Mouse (Mus musculus): ENCODE measurements around the gene Pex6. TPM values are rescaled to one million over a fixed set of nuclear protein-coding genes. Genes with fewer than 3 reads are reported as not detected.

Gene Pex6
- polyA plus RNA-seq, 1 experiment from 2014 or later: 20.2 TPM

DNA sequence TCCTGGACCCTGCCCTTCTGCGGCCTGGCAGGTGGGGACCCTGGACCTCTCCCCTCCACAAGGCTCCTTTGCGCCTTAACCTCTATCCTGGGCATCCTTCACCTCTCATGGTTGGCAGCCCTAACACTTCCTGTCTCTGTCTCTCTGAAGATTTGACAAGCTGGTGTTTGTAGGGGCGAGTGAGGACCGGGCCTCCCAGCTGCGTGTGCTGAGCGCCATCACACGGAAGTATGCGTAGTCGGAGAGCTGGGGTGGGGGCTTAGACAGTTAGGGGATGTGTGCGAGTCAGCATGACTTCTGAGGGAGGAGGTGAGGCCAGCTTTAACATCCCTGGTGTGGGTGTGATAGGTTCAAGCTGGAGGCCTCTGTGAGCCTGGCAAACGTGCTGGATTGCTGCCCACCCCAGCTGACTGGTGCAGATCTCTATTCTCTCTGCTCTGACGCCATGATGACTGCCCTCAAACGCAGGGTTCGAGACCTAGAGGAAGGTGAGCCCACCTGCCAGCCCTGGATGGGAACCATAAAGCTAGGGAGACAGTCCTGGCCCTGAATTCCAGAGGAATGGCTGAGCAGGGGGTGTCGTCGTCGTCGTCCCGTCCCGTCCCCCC is 13.3 kb downstream of the Pex6 start:
- no peaks in the 10 kb centered on the region for H3K9me3 ChIP-seq (ENCODE audit: control insufficient read depth, low read length)
- H3K4me2 ChIP-seq (ENCODE audit: low read length): no peak overlapping the region
- H3K27me3 ChIP-seq (ENCODE audit: control insufficient read depth, insufficient read depth, low read length): no peaks in the 10 kb centered on the region
- H3K9ac ChIP-seq (replicated peaks; ENCODE audit: low read length): no peak overlapping the region
- H3K27ac ChIP-seq (replicated peaks; ENCODE audit: low read depth, low read length): no peak overlapping the region
- 80% methylated on average over 19 of the region's 20 CpGs for WGBS
- H3K4me3 ChIP-seq (replicated peaks; ENCODE audit: low read depth, low read length): no peak overlapping the region
- no peak for ATAC-seq (ENCODE audit: low FRiP score, low TSS enrichment)
- peaks cover 39% of the 10 kb centered on the region; the same call in 1 of the 2 replicates for H3K36me3 ChIP-seq (ENCODE audit: control insufficient read depth, insufficient read depth, low read length)
- DNase-seq: no peak
- no peaks in the 10 kb centered on the region for H3K4me1 ChIP-seq (ENCODE audit: control insufficient read depth, insufficient read depth, low read length)

DNA sequence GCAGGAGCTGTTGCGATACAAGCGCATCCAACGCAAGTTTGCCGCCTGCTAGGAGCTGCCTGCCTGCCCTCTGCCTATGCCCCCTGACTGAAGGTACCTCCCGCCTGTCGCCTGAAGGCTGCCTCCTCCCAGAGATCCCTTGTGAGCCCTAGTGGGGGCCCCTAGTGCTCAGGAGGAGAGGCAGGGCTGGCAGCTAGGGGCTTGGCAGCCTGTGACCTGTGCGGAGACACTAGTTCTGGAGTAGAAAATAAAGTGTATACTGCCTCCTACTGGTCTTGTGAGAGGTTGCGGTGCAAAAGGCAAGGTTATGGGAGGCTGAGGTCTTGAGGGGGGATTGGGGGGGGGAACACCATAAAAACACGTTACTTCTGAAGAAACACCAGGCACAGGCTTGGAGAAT is 14.0 kb downstream of the Pex6 start:
- H3K27me3 ChIP-seq (ENCODE audit: control insufficient read depth, insufficient read depth, low read length): no peaks in the 10 kb centered on the region
- H3K27ac ChIP-seq (replicated peaks; ENCODE audit: low read depth, low read length): no peak overlapping the region
- peaks cover 36% of the 10 kb centered on the region; the same call in 1 of the 2 replicates for H3K36me3 ChIP-seq (ENCODE audit: control insufficient read depth, insufficient read depth, low read length)
- DNase-seq (peak; percentile 54), ATAC-seq (ENCODE audit: low FRiP score, low TSS enrichment) (no peak)
- WGBS: 47% methylated on average over 9 of the region's 9 CpGs
- no peaks in the 10 kb centered on the region for H3K4me1 ChIP-seq (ENCODE audit: control insufficient read depth, insufficient read depth, low read length)
- no peak overlapping the region for H3K4me2 ChIP-seq (ENCODE audit: low read length)
- H3K9me3 ChIP-seq (ENCODE audit: control insufficient read depth, low read length): no peaks in the 10 kb centered on the region
- H3K9ac ChIP-seq (replicated peaks; ENCODE audit: low read length): no peak overlapping the region
- no peak overlapping the region for H3K4me3 ChIP-seq (replicated peaks; ENCODE audit: low read depth, low read length)

DNA sequence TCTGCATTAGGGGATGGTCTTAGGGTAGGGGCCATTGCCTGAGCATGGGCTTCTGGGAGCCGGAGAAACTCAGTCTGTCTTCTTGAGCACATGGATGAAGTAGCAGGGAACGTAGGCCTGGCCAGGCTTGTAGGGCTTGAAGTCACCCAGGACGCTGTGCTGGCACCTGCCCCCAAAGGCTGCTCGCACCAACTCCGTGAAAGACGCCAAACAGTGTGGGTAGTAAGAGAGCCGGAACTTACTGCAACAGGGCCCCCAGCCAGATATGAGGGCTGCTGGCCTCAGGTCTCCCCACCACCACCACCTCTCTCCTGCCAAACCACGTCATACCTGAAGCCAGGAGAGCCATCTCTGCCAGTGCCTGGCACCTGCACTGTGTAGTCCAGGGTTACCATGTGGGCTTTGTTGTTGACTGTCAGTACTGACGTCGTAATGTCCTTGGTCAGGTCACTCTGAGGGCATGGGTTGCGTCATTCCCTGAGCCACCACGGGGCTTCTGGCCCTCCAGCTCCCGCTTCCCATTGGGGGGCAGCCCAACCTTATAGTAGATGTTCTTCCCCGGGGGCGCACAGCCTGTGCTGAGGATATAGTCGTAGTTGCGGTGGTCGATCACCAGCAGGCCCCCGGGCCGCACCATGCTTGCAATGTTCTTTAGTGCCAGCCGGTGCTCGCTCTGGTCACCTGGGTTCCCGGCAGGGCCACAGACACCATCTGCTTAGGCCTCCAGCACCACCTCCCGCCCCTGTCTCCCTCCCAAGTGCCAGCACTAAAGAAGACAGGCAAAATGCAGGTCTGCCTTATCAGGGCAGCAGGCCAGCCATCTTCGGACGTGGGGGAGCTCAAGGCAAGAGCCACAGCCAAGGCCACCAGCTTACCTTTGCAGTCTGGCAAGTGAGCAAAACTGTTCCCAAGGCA is 14.7 kb downstream of the Pex6 start:
- Histone ChIP-seq H3K36me3 (ENCODE audit: control insufficient read depth, insufficient read depth, low read length) (peaks cover 29% of the 10 kb centered on the region; the same call in 1 of the 2 replicates), H3K27me3 (ENCODE audit: control insufficient read depth, insufficient read depth, low read length) (no peaks in the 10 kb centered on the region), H3K4me3 (replicated peaks; ENCODE audit: low read depth, low read length) (no peak overlapping the region), H3K4me2 (ENCODE audit: low read length) (no peak overlapping the region), H3K9ac (replicated peaks; ENCODE audit: low read length) (no peak overlapping the region), H3K27ac (replicated peaks; ENCODE audit: low read depth, low read length) (no peak overlapping the region), H3K4me1 (ENCODE audit: control insufficient read depth, insufficient read depth, low read length) (no peaks in the 10 kb centered on the region), H3K9me3 (ENCODE audit: control insufficient read depth, low read length) (no peaks in the 10 kb centered on the region)
- DNase-seq: no peak
- WGBS: 92% methylated on average over 26 of the region's 26 CpGs
- ATAC-seq (ENCODE audit: low FRiP score, low TSS enrichment): no peak

DNA sequence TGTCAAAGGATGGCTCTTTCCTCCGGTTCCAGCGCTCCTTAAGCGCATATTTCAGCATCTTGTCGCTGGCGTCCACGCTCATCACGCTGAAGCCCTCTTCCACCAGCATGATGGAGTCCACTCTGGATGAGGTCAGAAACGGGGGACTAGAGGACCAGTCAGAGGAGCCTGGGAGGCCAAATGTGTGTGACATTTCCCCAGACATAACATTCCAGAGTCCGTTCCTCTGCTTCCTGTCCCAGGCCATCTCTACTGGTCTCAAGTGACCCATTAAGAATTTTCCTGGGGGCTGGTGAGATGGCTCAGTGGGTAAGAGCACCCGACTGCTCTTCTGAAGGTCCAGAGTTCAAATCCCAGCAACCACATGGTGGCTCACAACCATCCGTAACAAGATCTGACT is 16.0 kb downstream of the Pex6 start:
- ATAC-seq (ENCODE audit: low FRiP score, low TSS enrichment): no peak
- no peak overlapping the region for H3K4me2 ChIP-seq (ENCODE audit: low read length)
- DNase-seq: no peak
- H3K9me3 ChIP-seq (ENCODE audit: control insufficient read depth, low read length): no peaks in the 10 kb centered on the region
- no peak overlapping the region for H3K9ac ChIP-seq (replicated peaks; ENCODE audit: low read length)
- peaks cover 19% of the 10 kb centered on the region; the same call in 1 of the 2 replicates for H3K36me3 ChIP-seq (ENCODE audit: control insufficient read depth, insufficient read depth, low read length)
- H3K4me1 ChIP-seq (ENCODE audit: control insufficient read depth, insufficient read depth, low read length): no peaks in the 10 kb centered on the region
- H3K4me3 ChIP-seq (replicated peaks; ENCODE audit: low read depth, low read length): no peak overlapping the region
- H3K27me3 ChIP-seq (ENCODE audit: control insufficient read depth, insufficient read depth, low read length): no peaks in the 10 kb centered on the region
- WGBS: 92% methylated on average over 11 of the region's 11 CpGs
- H3K27ac ChIP-seq (replicated peaks; ENCODE audit: low read depth, low read length): no peak overlapping the region

DNA sequence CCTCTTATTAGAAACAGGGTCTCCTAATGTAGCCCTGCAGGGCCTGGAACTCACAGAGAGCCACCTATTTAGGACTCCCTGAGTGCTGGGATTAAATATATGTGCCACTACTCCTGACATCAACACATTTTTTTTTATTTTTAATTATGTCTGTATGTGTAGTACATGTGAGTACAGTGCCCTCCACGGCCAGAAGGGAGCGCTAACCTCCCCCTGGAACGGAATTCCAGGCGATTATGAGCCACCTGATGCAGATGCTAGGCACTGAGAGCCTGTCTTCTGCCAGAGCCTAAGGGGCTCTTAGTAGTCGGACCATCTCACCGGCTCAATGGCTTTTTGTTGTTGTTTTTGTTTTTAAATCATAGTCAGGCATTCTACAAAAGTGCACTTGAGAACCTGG is 16.8 kb downstream of the Pex6 start:
- DNase-seq: no peak
- 43% methylated on average over 6 of the region's 6 CpGs for WGBS

DNA sequence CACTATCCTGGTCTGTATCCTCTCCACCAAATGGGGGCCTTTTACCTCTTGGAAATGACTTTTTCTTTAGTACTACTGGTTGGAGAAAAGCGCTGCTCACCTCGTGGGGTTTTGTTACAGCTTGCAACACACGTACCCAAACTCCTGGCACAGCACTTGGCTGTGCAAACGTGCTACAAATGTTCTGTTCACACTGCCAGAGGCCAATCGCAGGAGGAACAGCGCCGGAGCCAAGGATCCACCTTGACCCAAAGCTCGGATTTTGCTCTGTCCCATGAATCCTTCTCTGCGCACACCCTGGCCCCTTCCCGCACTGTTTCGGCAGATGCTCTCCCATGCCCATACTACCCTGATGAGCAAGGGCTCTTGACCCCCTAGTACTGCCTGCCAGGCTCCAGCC is 17.2 kb downstream of the Pex6 start:
- no peak overlapping the region for H3K27ac ChIP-seq (replicated peaks; ENCODE audit: low read depth, low read length)
- no peaks in the 10 kb centered on the region for H3K9me3 ChIP-seq (ENCODE audit: control insufficient read depth, low read length)
- ATAC-seq (ENCODE audit: low FRiP score, low TSS enrichment) (no peak), DNase-seq (no peak)
- no peak overlapping the region; the same call in 1 of the 2 replicates for H3K9ac ChIP-seq (replicated peaks; ENCODE audit: low read length)
- WGBS: 58% methylated on average over 11 of the region's 11 CpGs
- H3K4me3 ChIP-seq (replicated peaks; ENCODE audit: low read depth, low read length): no peak overlapping the region
- H3K27me3 ChIP-seq (ENCODE audit: control insufficient read depth, insufficient read depth, low read length): no peaks in the 10 kb centered on the region
- no peaks in the 10 kb centered on the region for H3K4me1 ChIP-seq (ENCODE audit: control insufficient read depth, insufficient read depth, low read length)
- H3K4me2 ChIP-seq (ENCODE audit: low read length): no peak overlapping the region; the same call in 1 of the 2 replicates
- peaks cover 11% of the 10 kb centered on the region; the same call in 1 of the 2 replicates for H3K36me3 ChIP-seq (ENCODE audit: control insufficient read depth, insufficient read depth, low read length)

More for the DNA sequence above, 16.8 kb downstream of the Pex6 start:
- Histone ChIP-seq H3K4me1 (ENCODE audit: control insufficient read depth, insufficient read depth, low read length) (no peaks in the 10 kb centered on the region), H3K9ac (replicated peaks; ENCODE audit: low read length) (no peak overlapping the region), H3K4me3 (replicated peaks; ENCODE audit: low read depth, low read length) (no peak overlapping the region), H3K27me3 (ENCODE audit: control insufficient read depth, insufficient read depth, low read length) (no peaks in the 10 kb centered on the region), H3K4me2 (ENCODE audit: low read length) (no peak overlapping the region), H3K36me3 (ENCODE audit: control insufficient read depth, insufficient read depth, low read length) (peaks cover 15% of the 10 kb centered on the region; the same call in 1 of the 2 replicates), H3K9me3 (ENCODE audit: control insufficient read depth, low read length) (no peaks in the 10 kb centered on the region), H3K27ac (replicated peaks; ENCODE audit: low read depth, low read length) (no peak overlapping the region)
- ATAC-seq (ENCODE audit: low FRiP score, low TSS enrichment): no peak

DNA sequence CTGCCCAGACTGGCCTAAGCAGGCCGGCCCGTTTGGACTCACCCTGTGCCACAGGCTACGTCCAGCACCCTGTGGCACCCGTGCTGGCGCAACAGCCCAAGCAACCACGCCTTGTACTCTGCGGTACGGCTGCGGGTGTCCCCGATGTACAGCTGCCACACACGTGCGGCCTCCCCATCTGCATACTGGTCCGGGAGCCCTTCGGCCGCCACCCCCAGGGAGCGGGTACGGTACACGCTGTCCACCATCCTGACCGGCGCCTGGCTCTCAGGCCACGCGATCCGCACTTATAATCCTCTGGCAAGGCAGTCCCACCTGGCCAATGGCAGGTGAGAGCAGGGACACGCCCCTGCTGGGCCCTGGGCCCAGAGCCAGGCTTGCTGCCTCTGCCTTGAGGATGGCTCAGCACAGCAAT is 17.6 kb downstream of the Pex6 start, which contains the start of gene Gnmt:
Gnmt (minus strand) TSS at position 265 of the 415 bp plus-strand sequence.
- no peak for ATAC-seq (ENCODE audit: low FRiP score, low TSS enrichment)
- Histone ChIP-seq H3K27me3 (ENCODE audit: control insufficient read depth, insufficient read depth, low read length) (no peaks in the 10 kb centered on the region), H3K36me3 (ENCODE audit: control insufficient read depth, insufficient read depth, low read length) (peaks cover 7% of the 10 kb centered on the region; the same call in 1 of the 2 replicates), H3K9ac (replicated peaks; ENCODE audit: low read length) (no peak within 1 kb of the TSS; the same call in 1 of the 2 replicates), H3K27ac (replicated peaks; ENCODE audit: low read depth, low read length) (no peak within 1 kb of the TSS), H3K9me3 (ENCODE audit: control insufficient read depth, low read length) (no peaks in the 10 kb centered on the region), H3K4me2 (ENCODE audit: low read length) (no peak within 1 kb of the TSS; the same call in 1 of the 2 replicates), H3K4me1 (ENCODE audit: control insufficient read depth, insufficient read depth, low read length) (no peaks in the 10 kb centered on the region), H3K4me3 (replicated peaks; ENCODE audit: low read depth, low read length) (no peak within 1 kb of the TSS)
- WGBS: 20% methylated on average over 24 of the region's 24 CpGs
- DNase-seq: no peak

DNA sequence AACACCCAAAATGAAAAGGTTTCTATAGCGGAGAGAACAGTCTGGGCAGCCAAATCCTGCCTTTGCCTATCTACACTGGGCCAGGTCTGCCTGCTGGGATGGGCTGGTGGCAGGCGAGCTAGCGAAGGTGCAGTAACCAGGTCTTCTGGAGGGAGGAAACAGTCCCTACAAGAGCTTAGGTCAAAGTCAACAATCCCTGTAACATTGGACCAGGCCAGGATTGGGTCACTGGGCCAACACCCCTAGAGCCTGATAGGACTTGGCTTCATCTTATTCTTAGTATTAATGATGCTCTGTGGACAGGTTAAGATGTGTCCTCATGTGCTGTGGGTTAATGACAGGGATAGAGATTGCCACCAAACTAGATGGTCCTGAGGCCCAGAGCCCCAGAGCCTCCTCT is 22.8 kb downstream of the Pex6 start:
- Histone ChIP-seq H3K36me3 (ENCODE audit: control insufficient read depth, insufficient read depth, low read length) (peaks cover 26% of the 10 kb centered on the region), H3K27ac (replicated peaks; ENCODE audit: low read depth, low read length) (no peak overlapping the region), H3K27me3 (ENCODE audit: control insufficient read depth, insufficient read depth, low read length) (no peaks in the 10 kb centered on the region), H3K4me2 (ENCODE audit: low read length) (no peak overlapping the region), H3K4me3 (replicated peaks; ENCODE audit: low read depth, low read length) (no peak overlapping the region), H3K9me3 (ENCODE audit: control insufficient read depth, low read length) (no peaks in the 10 kb centered on the region), H3K4me1 (ENCODE audit: control insufficient read depth, insufficient read depth, low read length) (no peaks in the 10 kb centered on the region), H3K9ac (replicated peaks; ENCODE audit: low read length) (no peak overlapping the region)
- 96% methylated on average over 3 of the region's 3 CpGs for WGBS
- ATAC-seq (ENCODE audit: low FRiP score, low TSS enrichment) (no peak), DNase-seq (no peak)

Data from midbrain, embryonic 14.5 days (tissue).